Mouse (Mus musculus) myocyte (in vitro differentiated cells): ENCODE results near the gene Ccr2. TPM values are rescaled to one million over a fixed set of nuclear protein-coding genes. Genes with fewer than 3 reads are reported as not detected.

Experiments used
- H3K27me3 ChIP-seq: one replicate; pipeline ENCODE4 v1.6.1; 2011; ENCODE audit not compliant: control insufficient read depth, insufficient read depth, insufficient read length
- H3K36me3 ChIP-seq: one replicate; pipeline ENCODE4 v1.6.1; 2011; ENCODE audit not compliant: control insufficient read depth, insufficient read depth
- H3K4me2 ChIP-seq: one replicate; pipeline ENCODE4 v1.6.1; 2011; ENCODE audit warnings: low read depth, control low read depth
- H3K4me3 ChIP-seq: one replicate; pipeline ENCODE4 v1.5.1; 2011; ENCODE audit warnings: mild to moderate bottlenecking, control low read depth, moderate library complexity
- H3K79me2 ChIP-seq: one replicate; pipeline ENCODE4 v1.6.1; 2011; ENCODE audit not compliant: control insufficient read depth, insufficient read depth
- H3ac ChIP-seq: one replicate; pipeline ENCODE4 v1.6.1; 2011; ENCODE audit not compliant: control insufficient read depth, insufficient read length
- CEBPB ChIP-seq: IDR thresholded peaks from 2 replicates; pipeline ENCODE4 v1.6.1; 2011; ENCODE audit warnings: mild to moderate bottlenecking, moderate library complexity; ENCODE audit not compliant: poor library complexity, insufficient read depth, severe bottlenecking
- E2F4 ChIP-seq: IDR thresholded peaks from one replicate; pipeline ENCODE4 v1.6.1; 2011; ENCODE audit warnings: mild to moderate bottlenecking, control low read depth, moderate library complexity; ENCODE audit not compliant: insufficient read depth
- MAX ChIP-seq: IDR thresholded peaks from one replicate; pipeline ENCODE4 v1.6.1; 2011; ENCODE audit warnings: low read depth, mild to moderate bottlenecking, control low read depth
- MYOD1 ChIP-seq, 3 experiments: IDR thresholded peaks; one replicate each; pipeline ENCODE4 v1.6.1; 2011; ENCODE audit warnings: control low read depth in 2 of 3, low read depth in 2 of 3, mild to moderate bottlenecking in 2 of 3, moderate library complexity in 1 of 3; ENCODE audit not compliant: insufficient read length in 2 of 3, control insufficient read depth in 1 of 3
- MYOG ChIP-seq, 3 experiments: IDR thresholded peaks; one replicate each; pipeline ENCODE4 v1.6.1; 2011; ENCODE audit warnings: control low read depth in 2 of 3, low read depth in 2 of 3, mild to moderate bottlenecking in 2 of 3; ENCODE audit not compliant: insufficient read length in 2 of 3, control insufficient read depth in 1 of 3, insufficient read depth in 1 of 3
- POLR2A ChIP-seq: IDR thresholded peaks from one replicate; pipeline ENCODE4 v1.6.1; 2011; ENCODE audit warnings: low read depth, mild to moderate bottlenecking, control low read depth, moderate library complexity; ENCODE audit not compliant: insufficient read length
- POLR2AphosphoS2 ChIP-seq: IDR thresholded peaks from one replicate; pipeline ENCODE4 v1.6.1; 2011; ENCODE audit warnings: low read depth, control low read depth; ENCODE audit not compliant: insufficient read length
- REST ChIP-seq: IDR thresholded peaks from one replicate; pipeline ENCODE4 v1.6.1; 2011; ENCODE audit warnings: mild to moderate bottlenecking, control low read depth, moderate library complexity; ENCODE audit not compliant: insufficient read depth, insufficient read length
- SRF ChIP-seq: IDR thresholded peaks from one replicate; pipeline ENCODE4 v1.6.1; 2011; ENCODE audit warnings: low read depth; ENCODE audit not compliant: control insufficient read depth, insufficient read length
- TCF12 ChIP-seq: IDR thresholded peaks from one replicate; pipeline ENCODE4 v1.6.1; 2011; ENCODE audit warnings: mild to moderate bottlenecking, control low read depth; ENCODE audit not compliant: poor library complexity, insufficient read depth, severe bottlenecking
- TCF3 ChIP-seq: IDR thresholded peaks from one replicate; pipeline ENCODE4 v1.6.1; 2011; ENCODE audit warnings: low read depth, control low read depth; ENCODE audit not compliant: insufficient read length
- USF1 ChIP-seq: IDR thresholded peaks from one replicate; pipeline ENCODE4 v1.6.1; 2011; ENCODE audit warnings: low read depth, mild to moderate bottlenecking, control low read depth, moderate library complexity
- polyA plus RNA-seq: library from polyadenylated mRNA; unstranded; fragments of >200 nt; fragmentation: generic; extraction: Trizol; gene quantifications from one replicate; pipeline ENCODE4 v1.2.1, GENCODE M21; 2012; ENCODE audit warnings: missing spikeins

Gene Ccr2
- polyA plus RNA-seq, 1 experiment, result not detected

DNA sequence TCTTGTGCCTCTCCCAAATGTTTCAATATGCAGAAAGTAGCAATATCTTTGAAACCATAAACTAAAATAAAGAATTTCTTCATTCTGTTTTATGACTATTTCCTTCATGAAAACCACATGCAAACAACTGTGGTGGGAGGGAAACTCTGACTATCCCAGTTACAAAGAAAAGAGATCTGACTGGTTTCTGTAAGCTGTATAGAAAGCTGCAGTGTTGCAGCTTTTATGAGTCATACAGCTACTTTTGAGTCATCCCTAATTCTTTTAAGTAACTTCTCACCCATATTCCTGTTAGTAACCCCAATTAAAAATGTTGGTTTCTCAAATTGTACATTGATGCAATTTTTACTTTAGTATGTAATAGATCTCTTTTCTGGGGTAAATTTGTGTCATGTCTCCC is 44.6 kb downstream of the Ccr2 start:
- H3K4me2 ChIP-seq, result no peak overlapping the region
- no peak for TF ChIP-seq POLR2AphosphoS2
- TF ChIP-seq MAX, result no peak
- no peak for TF ChIP-seq POLR2A
- no peak for TF ChIP-seq REST
- no peak for TF ChIP-seq E2F4
- TF ChIP-seq USF1, result no peak
- TF ChIP-seq TCF12, result no peak
- no peak for TF ChIP-seq MYOD1 (IDR thresholded peaks at IDR 0.05; ENCODE audit: control insufficient read depth in 1 of 3, insufficient read length in 2 of 3, low read depth in 2 of 3)
- TF ChIP-seq SRF, result no peak
- no peak for TF ChIP-seq TCF3
- TF ChIP-seq CEBPB, result no peak
- TF ChIP-seq MYOG (IDR thresholded peaks at IDR 0.05; ENCODE audit: control insufficient read depth in 1 of 3, insufficient read depth in 1 of 3, insufficient read length in 2 of 3, low read depth in 2 of 3), result no peak
- H3ac ChIP-seq, result no peak overlapping the region
- no peak overlapping the region for H3K4me3 ChIP-seq
- no peaks in the 10 kb centered on the region for H3K79me2 ChIP-seq
- no peaks in the 10 kb centered on the region for H3K36me3 ChIP-seq
- no peaks in the 10 kb centered on the region for H3K27me3 ChIP-seq

Other genes starting within 250 kb of the Ccr2 start
- gene Xcr1, start 239.9 kb upstream of the Ccr2 start, polyA plus RNA-seq, result 0.04 TPM
- gene Ccr1, start 133.3 kb upstream of the Ccr2 start, polyA plus RNA-seq, result not detected
- not detected for gene Ccr1l1, start 123.5 kb upstream of the Ccr2 start, polyA plus RNA-seq
- not detected for gene Ccr3, start 80.0 kb upstream of the Ccr2 start, polyA plus RNA-seq
- not detected for gene Ccr5, start 19.6 kb downstream of the Ccr2 start, polyA plus RNA-seq
- gene 2010315B03Rik, start 210.7 kb downstream of the Ccr2 start, polyA plus RNA-seq, result 2.2 TPM